Mouse (Mus musculus): ENCODE results near the gene Rcan2. TPM values are rescaled to one million over a fixed set of nuclear protein-coding genes. Genes with fewer than 3 reads are reported as not detected.

Gene Rcan2
- polyA plus RNA-seq, 1 experiment from 2014 or later = 8.4 TPM

Other genes starting within 250 kb of the Rcan2 start
- 16.1 and 17.5 TPM in 2 replicates for gene Pla2g7, start 233.3 kb upstream of the Rcan2 start, polyA plus RNA-seq (2014; fragmentation: Nextera tagmentation; extraction: Ambion mirVana)
- gene Tdrd6, start 171.1 kb upstream of the Rcan2 start, polyA plus RNA-seq (2014; fragmentation: Nextera tagmentation; extraction: Ambion mirVana) = 0.04 TPM in 1 of 2 replicates, not detected in the other
- 14.8 and 18.1 TPM in 2 replicates for gene Slc25a27, start 134.1 kb upstream of the Rcan2 start, polyA plus RNA-seq (2014; fragmentation: Nextera tagmentation; extraction: Ambion mirVana)
- 19.6 and 23.3 TPM in 2 replicates for gene Cyp39a1, start 133.9 kb upstream of the Rcan2 start, polyA plus RNA-seq (2014; fragmentation: Nextera tagmentation; extraction: Ambion mirVana)

All from embryonic facial prominence, embryonic 14.5 days (tissue).